Mouse (Mus musculus) thymus, adult 2 months (tissue): ENCODE measurements around the gene Aldh1a1. TPM values are rescaled to one million over a fixed set of nuclear protein-coding genes. Genes with fewer than 3 reads are reported as not detected.

Source experiments
- DNase-seq: peaks from one replicate; pipeline ENCODE4 v3.0.0; 2021
- H3K27ac ChIP-seq: fragments of 200-500 bp; 2 replicates; pipeline ENCODE4 v1.5.1; 2012; ENCODE audit warnings: low read length, control low read depth; ENCODE audit not compliant: control insufficient read depth, insufficient read depth
- H3K27me3 ChIP-seq: fragments of 200-500 bp; 2 replicates; pipeline ENCODE4 v1.6.1; 2012; ENCODE audit warnings: mild to moderate bottlenecking, low read length, moderate library complexity, mixed read lengths; ENCODE audit not compliant: control insufficient read depth, insufficient read depth
- H3K36me3 ChIP-seq: fragments of 200-500 bp; 2 replicates; pipeline ENCODE4 v1.6.1; 2012; ENCODE audit warnings: mild to moderate bottlenecking, low read length, moderate library complexity; ENCODE audit not compliant: control insufficient read depth, insufficient read depth
- H3K4me1 ChIP-seq: fragments of 200-500 bp; replicated peaks from 2 replicates; pipeline ENCODE4 v1.6.1; 2012; ENCODE audit warnings: low read length; ENCODE audit not compliant: control insufficient read depth, insufficient read depth
- H3K4me3 ChIP-seq: fragments of 200-500 bp; 2 replicates; pipeline ENCODE4 v1.5.1; 2012; ENCODE audit warnings: mild to moderate bottlenecking, low read length, control low read depth, moderate library complexity; ENCODE audit not compliant: control insufficient read depth, insufficient read depth
- CTCF ChIP-seq: fragments of 200-500 bp; IDR thresholded peaks from 2 replicates; pipeline ENCODE4 v1.5.1; 2012; ENCODE audit warnings: mild to moderate bottlenecking, control low read depth, low read length, moderate library complexity, borderline replicate concordance; ENCODE audit not compliant: control insufficient read depth, poor library complexity, insufficient read depth; ENCODE audit errors: extremely low read depth
- POLR2A ChIP-seq: fragments of 200-500 bp; IDR thresholded peaks from 2 replicates; pipeline ENCODE4 v1.6.1; 2012; ENCODE audit warnings: mild to moderate bottlenecking, low read length, control low read depth, moderate library complexity; ENCODE audit not compliant: control insufficient read depth, poor library complexity, insufficient read depth; ENCODE audit errors: extremely low read depth
- WGBS: fragments of 180-500 bp; shearing (Covaris S2); methylation state at CpG from one replicate; pipeline ENCODE4 v1.1.7; 2018; 5-methylcytosine and 5-hydroxymethylcytosine counted together
- polyA plus RNA-seq: library from polyadenylated mRNA; depleted of rRNA; stranded (reverse); fragments of >200 nt; gene quantifications from 2 replicates; pipeline ENCODE4 v1.2.3, GENCODE M21; 2012

Aldh1a1 gene
- polyA plus RNA-seq, 1 experiment = 2.6 TPM

DNA sequence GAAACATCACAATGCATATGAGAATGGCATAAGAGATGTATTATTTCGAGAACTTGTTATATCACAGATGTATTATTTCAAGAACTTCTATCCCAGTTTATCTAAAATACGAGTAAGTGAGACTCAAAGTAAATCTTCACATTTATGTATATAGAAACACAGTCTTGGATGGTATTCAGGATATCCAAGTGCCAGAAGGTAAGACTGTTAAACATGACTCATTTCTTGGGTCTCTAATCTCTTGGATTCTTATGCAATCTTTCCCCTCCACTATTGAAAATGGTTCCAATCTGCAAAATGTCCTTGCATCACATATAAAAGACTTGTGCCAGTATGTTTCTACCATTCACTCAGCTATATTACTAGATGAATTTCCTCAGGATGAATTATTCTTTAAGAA, 67.4 kb downstream of the Aldh1a1 start:
- H3K27me3 ChIP-seq = no peaks in the 10 kb centered on the region
- no peak for DNase-seq
- H3K4me3 ChIP-seq = no peak overlapping the region
- H3K36me3 ChIP-seq = no peaks in the 10 kb centered on the region
- no peak for TF ChIP-seq CTCF
- TF ChIP-seq POLR2A = no peak
- H3K4me1 ChIP-seq = no peaks in the 10 kb centered on the region
- H3K27ac ChIP-seq = no peak overlapping the region
- WGBS = 87% methylated on average over 2 of the region's 2 CpGs

GRCm38 (mm10) chr19:20562396-20562795, 69.9 kb downstream of the Aldh1a1 start:
- Histone ChIP-seq H3K4me3 (no peak overlapping the region), H3K4me1 (no peaks in the 10 kb centered on the region), H3K27ac (no peak overlapping the region), H3K36me3 (no peaks in the 10 kb centered on the region), H3K27me3 (no peaks in the 10 kb centered on the region)
- TF ChIP-seq CTCF (no peak), POLR2A (no peak)
- DNase-seq = no peak

DNA sequence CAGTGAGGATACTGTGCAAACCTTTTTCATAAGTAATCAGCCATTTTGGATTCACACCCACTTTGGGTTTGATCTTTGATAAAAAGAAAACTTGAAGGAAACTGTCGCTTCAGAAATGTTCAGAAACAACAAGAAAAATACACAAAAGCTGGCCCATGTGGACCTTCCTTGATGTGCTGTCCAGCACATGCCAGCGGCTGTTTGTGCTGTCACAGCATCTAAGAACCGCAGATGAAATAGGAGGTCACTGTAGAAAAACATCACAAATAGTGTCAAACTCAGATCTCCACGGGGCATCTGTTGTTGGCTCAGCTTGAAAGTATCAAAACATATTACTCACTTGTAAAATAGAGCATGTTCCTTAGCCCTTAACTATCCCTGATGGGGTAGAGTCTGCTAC, 73.8 kb downstream of the Aldh1a1 start:
- Histone ChIP-seq H3K4me1 (no peaks in the 10 kb centered on the region), H3K27ac (no peak overlapping the region), H3K4me3 (no peak overlapping the region), H3K27me3 (no peaks in the 10 kb centered on the region), H3K36me3 (no peaks in the 10 kb centered on the region)
- no peak for DNase-seq
- 91% methylated on average over 4 of the region's 4 CpGs for WGBS
- TF ChIP-seq POLR2A (no peak), CTCF (no peak)

DNA sequence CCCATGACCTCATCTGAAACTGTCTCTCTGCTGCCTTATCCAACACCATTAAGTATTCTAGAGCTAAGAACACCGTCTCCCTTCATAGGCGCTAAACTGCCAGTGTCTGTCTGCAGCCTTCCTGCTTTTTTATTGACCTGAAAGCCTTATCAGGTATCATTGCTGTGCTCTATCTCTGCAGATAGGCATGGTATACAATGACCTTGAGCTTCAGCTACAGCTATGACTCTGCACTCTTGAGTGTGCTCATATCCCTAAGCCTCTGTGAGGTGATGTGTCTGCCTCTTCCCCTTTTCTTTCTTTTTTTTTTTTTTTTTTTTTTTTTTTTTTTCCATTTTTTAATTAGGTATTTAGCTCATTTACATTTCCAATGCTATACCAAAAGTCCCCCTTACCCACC, 74.5 kb downstream of the Aldh1a1 start:
- Histone ChIP-seq H3K36me3 (no peaks in the 10 kb centered on the region), H3K4me1 (no peaks in the 10 kb centered on the region), H3K27ac (no peak overlapping the region), H3K4me3 (no peak overlapping the region), H3K27me3 (no peaks in the 10 kb centered on the region)
- DNase-seq = no peak
- WGBS = 98% methylated on average over 2 of the region's 2 CpGs
- no peak for TF ChIP-seq CTCF
- no peak for TF ChIP-seq POLR2A

- DNase-seq = no peak
- Histone ChIP-seq H3K27ac (no peak overlapping the region), H3K4me1 (no peaks in the 10 kb centered on the region), H3K27me3 (no peaks in the 10 kb centered on the region), H3K36me3 (no peaks in the 10 kb centered on the region), H3K4me3 (no peak overlapping the region)
- TF ChIP-seq POLR2A (no peak), CTCF (no peak)
- WGBS = 81% methylated on average over 3 of the region's 3 CpGs
These were observed 84.5 kb downstream of the Aldh1a1 start for GRCm38 (mm10) chr19:20576984-20577383.

DNA sequence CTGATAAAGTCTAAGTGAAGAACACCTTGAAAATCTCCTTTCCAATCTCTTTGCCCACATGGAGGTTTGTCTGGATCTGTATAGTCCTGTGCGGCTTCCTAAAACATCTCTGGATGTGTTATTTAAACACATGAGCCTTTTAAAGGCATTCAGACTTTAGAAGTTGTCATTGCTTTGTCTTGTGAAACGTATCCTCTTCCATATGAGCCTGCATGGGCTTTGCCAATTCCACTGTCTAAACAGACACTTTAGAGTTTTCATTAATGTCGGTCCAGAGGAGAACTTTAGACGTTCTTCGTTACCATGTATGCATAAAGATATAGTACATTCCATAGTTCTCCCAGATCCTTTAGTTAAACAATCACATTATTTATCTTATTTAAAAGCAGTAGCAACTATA, 84.9 kb downstream of the Aldh1a1 start:
- DNase-seq = no peak
- Histone ChIP-seq H3K36me3 (no peaks in the 10 kb centered on the region), H3K4me3 (no peak overlapping the region), H3K27me3 (no peaks in the 10 kb centered on the region), H3K27ac (no peak overlapping the region), H3K4me1 (no peaks in the 10 kb centered on the region)
- TF ChIP-seq POLR2A (no peak), CTCF (no peak)
- WGBS = 86% methylated on average over 5 of the region's 5 CpGs

- H3K4me1 ChIP-seq = no peaks in the 10 kb centered on the region
- no peak for TF ChIP-seq POLR2A
- H3K36me3 ChIP-seq = no peaks in the 10 kb centered on the region
- DNase-seq = no peak
- H3K27me3 ChIP-seq = no peaks in the 10 kb centered on the region
- H3K27ac ChIP-seq = no peak overlapping the region
- H3K4me3 ChIP-seq = no peak overlapping the region
These were observed 107.4 kb downstream of the Aldh1a1 start for GRCm38 (mm10) chr19:20599951-20600350.
